Comparison of ENCODE assay signal across 8 mouse cellular contexts in genomic region chr10:18845287-18845662, GRCm38 (mm10). TPM values are rescaled to one million over a fixed set of nuclear protein-coding genes. Genes with fewer than 3 reads are reported as not detected.
DNase-seq lines count a peak whose midpoint lies in the region; ATAC-seq and TF ChIP-seq lines count a peak whose summit lies in the region.

No protein-coding gene starts in this region.

- H3K27ac ChIP-seq in heart, embryonic 10.5 days, result peak overlapping the region; percentile 89
- H3K27ac ChIP-seq in hindbrain, embryonic 10.5 days, result peak overlapping the region; percentile 75
- no peak overlapping the region for H3K27ac ChIP-seq in liver, embryonic 14.5 days

- TF ChIP-seq EP300 in liver, embryonic 14.5 days (IDR thresholded peaks at IDR 0.05; ENCODE audit: low read depth), result no peak

- peak overlapping the region; percentile 70 for H3K4me3 ChIP-seq in heart, embryonic 10.5 days
- peak overlapping the region; percentile 66 for H3K4me3 ChIP-seq in hindbrain, embryonic 10.5 days
- H3K4me3 ChIP-seq in liver, embryonic 14.5 days (ENCODE audit: insufficient read depth in 1 of 2, low read depth in 2 of 2, low read length in 2 of 2), result peak overlapping the region; percentile 39 to 56

- no peaks in the 10 kb centered on the region for H3K36me3 ChIP-seq in heart, embryonic 10.5 days
- H3K36me3 ChIP-seq in hindbrain, embryonic 10.5 days, result no peaks in the 10 kb centered on the region
- H3K36me3 ChIP-seq in liver, embryonic 14.5 days (replicated peaks; ENCODE audit: control insufficient read depth, insufficient read depth, low read depth), result no peaks in the 10 kb centered on the region

- H3K4me1 ChIP-seq in heart, embryonic 10.5 days, result peaks cover 21% of the 10 kb centered on the region; the same call in 1 of the 2 replicates
- H3K4me1 ChIP-seq in hindbrain, embryonic 10.5 days (replicated peaks), result peaks cover 10% of the 10 kb centered on the region
- H3K4me1 ChIP-seq in liver, embryonic 14.5 days (replicated peaks; ENCODE audit: control insufficient read depth in 2 of 2, insufficient read depth in 2 of 2, low read length in 1 of 2), result no peaks in the 10 kb centered on the region; a peak in 1 of 4 replicates

- H3K9ac ChIP-seq in liver, embryonic 14.5 days (replicated peaks), result peak overlapping the region; percentile 32; the same call in 1 of the 2 replicates

- ATAC-seq in Patski, result peak; percentile 32
- peak; percentile 31; the same call in 1 of the 2 replicates for ATAC-seq in liver, embryonic 14.5 days (ENCODE audit: insufficient read depth)

- 5% methylated on average over 18 of the region's 18 CpGs for WGBS in heart, embryonic 10.5 days
- 5% methylated on average over 18 of the region's 18 CpGs for WGBS in hindbrain, embryonic 10.5 days
- WGBS in liver, embryonic 14.5 days (ENCODE audit: insufficient replicate concordance), result 10% methylated on average over 18 of the region's 18 CpGs

- CTCF ChIA-PET in Patski (lab: Charles Lee), result interaction anchor here (1.7 kb wide), 1 partner anchor 13 kb away, joined by 5 read pairs; no protein-coding TSS in a partner anchor

- POLR2A ChIA-PET in Patski (lab: Charles Lee), result interaction anchor here (0.7 kb wide), 1 partner anchor 20 kb away, joined by 3 read pairs; no protein-coding TSS in a partner anchor

- H3K27me3 ChIP-seq in heart, embryonic 10.5 days (ENCODE audit: insufficient read depth, poor library complexity, severe bottlenecking), result peaks cover 37% of the 10 kb centered on the region
- peaks cover 2% of the 10 kb centered on the region for H3K27me3 ChIP-seq in Patski
- H3K27me3 ChIP-seq in hindbrain, embryonic 10.5 days (ENCODE audit: insufficient read depth, poor library complexity, severe bottlenecking), result peaks cover 50% of the 10 kb centered on the region
- peaks cover 17% of the 10 kb centered on the region for H3K27me3 ChIP-seq in liver, embryonic 14.5 days (ENCODE audit: control insufficient read depth, insufficient read depth, low read length)

- peak overlapping the region; percentile 67 for H3K4me2 ChIP-seq in liver, embryonic 14.5 days (ENCODE audit: low read depth)

- H3K9me3 ChIP-seq in heart, embryonic 10.5 days, result no peaks in the 10 kb centered on the region
- H3K9me3 ChIP-seq in hindbrain, embryonic 10.5 days, result no peaks in the 10 kb centered on the region
- H3K9me3 ChIP-seq in liver, embryonic 14.5 days (ENCODE audit: control insufficient read depth, low read length), result no peaks in the 10 kb centered on the region

- in situ Hi-C loops in Patski (cut with MboI; ENCODE audit: low pct_unique_long_range_greater_than_20kb), result loop anchor here (10.0 kb wide), 1 partner anchor 520 kb away; no protein-coding TSS in a partner anchor

- no peak for TF ChIP-seq CTCF in Patski (IDR thresholded peaks at IDR 0.05)
- TF ChIP-seq CTCF in liver, embryonic 14.5 days (IDR thresholded peaks at IDR 0.05; ENCODE audit: low read depth), result no peak

- peak; percentile 78 for DNase-seq in heart, embryonic 10.5 days (ENCODE audit: low spot score)
- no peak for DNase-seq in heart, postnatal 4 days
- DNase-seq in Patski (ENCODE audit: low read depth, low spot score), result no peak
- no peak for DNase-seq in hindbrain, embryonic 10.5 days (ENCODE audit: low spot score)
- no peak for DNase-seq in liver, embryonic 14.5 days (ENCODE audit: low read depth in 3 of 3, low spot score in 3 of 3)
- no peak for DNase-seq in adrenal gland, postnatal 4 days (ENCODE audit: low spot score in 2 of 2)
- no peak for DNase-seq in cerebellum, adult 11 months
- DNase-seq in spleen, adult 12 weeks (ENCODE audit: low spot score), result no peak

RNA-seq across cellular contexts. Expression of gene Perp, which starts 0.5 kb away (rescaled TPM):
- polyA plus RNA-seq in heart, embryonic 10.5 days (2016; fragmentation: Nextera tagmentation; extraction: Ambion mirVana), result 51.5 and 89.4 TPM in 2 replicates
- total RNA-seq in heart, postnatal 4 days (2021), result 100 to 1,000 TPM; 226 to 239 TPM
- polyA plus RNA-seq in Patski (2021), result 108 TPM
- 15.7 and 18.2 TPM in 2 replicates for polyA plus RNA-seq in hindbrain, embryonic 10.5 days (2016; fragmentation: Nextera tagmentation; extraction: Ambion mirVana)
- 6.5 and 7.5 TPM in 2 replicates for polyA plus RNA-seq in liver, embryonic 14.5 days (2012; rRNA removed)
- polyA plus RNA-seq in liver, embryonic 14.5 days (2014; fragmentation: Nextera tagmentation; extraction: Ambion mirVana), result 14.6 and 15.7 TPM in 2 replicates
- total RNA-seq in adrenal gland, postnatal 4 days (2021), result 1 to 10 TPM; 5.7 to 7.1 TPM

RNA-seq across cellular contexts. Expression of gene Gm4922, which starts 58.7 kb away (rescaled TPM):
- not detected in 2 replicates for polyA plus RNA-seq in heart, embryonic 10.5 days (2016; fragmentation: Nextera tagmentation; extraction: Ambion mirVana)
- not detected for total RNA-seq in heart, postnatal 4 days (2021)
- not detected for polyA plus RNA-seq in Patski (2021)
- polyA plus RNA-seq in hindbrain, embryonic 10.5 days (2016; fragmentation: Nextera tagmentation; extraction: Ambion mirVana), result not detected in 2 replicates
- polyA plus RNA-seq in liver, embryonic 14.5 days (2012; rRNA removed), result not detected in 2 replicates
- not detected in 2 replicates for polyA plus RNA-seq in liver, embryonic 14.5 days (2014; fragmentation: Nextera tagmentation; extraction: Ambion mirVana)
- total RNA-seq in adrenal gland, postnatal 4 days (2021), result not detected
